Mouse (Mus musculus) ES-Bruce4 (cell line): ENCODE data around the gene Tmf1. TPM values are rescaled to one million over a fixed set of nuclear protein-coding genes. Genes with fewer than 3 reads are reported as not detected.
A peak's percentile ranks its signal among the peaks of the same experiment; 100 is the strongest.

Source experiments
- H3K27ac ChIP-seq: 2 replicates; pipeline ENCODE4 v1.5.1; 2012; ENCODE audit warnings: low read length, inconsistent platforms; ENCODE audit not compliant: insufficient read depth
- H3K27me3 ChIP-seq: 2 replicates; pipeline ENCODE4 v1.6.1; 2012; ENCODE audit warnings: mild to moderate bottlenecking, low read length, inconsistent platforms; ENCODE audit not compliant: control insufficient read depth, poor library complexity, insufficient read depth, severe bottlenecking
- H3K36me3 ChIP-seq: 2 replicates; pipeline ENCODE4 v1.6.1; 2012; ENCODE audit warnings: inconsistent platforms, mild to moderate bottlenecking, low read length, moderate library complexity; ENCODE audit not compliant: control insufficient read depth, poor library complexity, insufficient read depth, severe bottlenecking
- H3K4me1 ChIP-seq: one replicate; pipeline ENCODE4 v1.8.1; 2011; ENCODE audit warnings: low read length; ENCODE audit not compliant: control insufficient read depth, insufficient read depth
- H3K4me3 ChIP-seq: 2 replicates; pipeline ENCODE4 v1.5.1; 2011; ENCODE audit warnings: low read depth, mild to moderate bottlenecking, low read length
- H3K9ac ChIP-seq: 2 replicates; pipeline ENCODE4 v1.6.1; 2012; ENCODE audit warnings: low read depth, mild to moderate bottlenecking, inconsistent platforms; ENCODE audit not compliant: poor library complexity, severe bottlenecking
- H3K9me3 ChIP-seq: replicated peaks from 2 replicates; pipeline ENCODE4 v1.6.1; 2012; ENCODE audit warnings: mild to moderate bottlenecking, low read length, inconsistent platforms; ENCODE audit not compliant: control insufficient read depth, poor library complexity, insufficient read depth, severe bottlenecking
- CTCF ChIP-seq: IDR thresholded peaks from one replicate; pipeline ENCODE4 v1.8.1; 2011; ENCODE audit warnings: low read depth, low read length
- EP300 ChIP-seq: IDR thresholded peaks from 2 replicates; pipeline ENCODE4 v1.6.1; 2011; ENCODE audit warnings: low read depth, low read length; ENCODE audit not compliant: insufficient read depth
- POLR2A ChIP-seq: IDR thresholded peaks from one replicate; pipeline ENCODE4 v1.8.1; 2011; ENCODE audit warnings: low read length; ENCODE audit not compliant: insufficient read depth
- polyA plus RNA-seq: library from polyadenylated mRNA; stranded (reverse); fragments of >200 nt; gene quantifications from 2 replicates; pipeline ENCODE4 v1.2.4, GENCODE M21; 2011; ENCODE audit warnings: low read depth; ENCODE audit not compliant: missing spikeins, insufficient read depth, insufficient read length

Tmf1 gene
- polyA plus RNA-seq, 1 experiment: 52.4 TPM

GRCm38 (mm10) chr6:97106777-97107176, 72.1 kb downstream of the Tmf1 start:
- H3K4me3 ChIP-seq: no peak overlapping the region
- H3K36me3 ChIP-seq: no peaks in the 10 kb centered on the region
- H3K27me3 ChIP-seq: no peaks in the 10 kb centered on the region
- no peak overlapping the region for H3K27ac ChIP-seq
- H3K4me1 ChIP-seq: peaks cover 5% of the 10 kb centered on the region
- H3K9ac ChIP-seq: no peak overlapping the region
- no peaks in the 10 kb centered on the region for H3K9me3 ChIP-seq
- TF ChIP-seq EP300 (no peak), POLR2A (no peak), CTCF (peak; percentile 27)

- no peak overlapping the region for H3K4me3 ChIP-seq
- H3K27me3 ChIP-seq: no peaks in the 10 kb centered on the region
- H3K9ac ChIP-seq: no peak overlapping the region; the same call in 1 of the 2 replicates
- H3K4me1 ChIP-seq: peaks cover 5% of the 10 kb centered on the region
- H3K27ac ChIP-seq: no peak overlapping the region
- H3K9me3 ChIP-seq: no peaks in the 10 kb centered on the region
- TF ChIP-seq CTCF: no peak
- H3K36me3 ChIP-seq: no peaks in the 10 kb centered on the region
Observed at GRCm38 (mm10) chr6:97106106-97106505, 72.8 kb downstream of the Tmf1 start.

GRCm38 (mm10) chr6:97104264-97104852, 74.6 kb downstream of the Tmf1 start:
- H3K4me1 ChIP-seq: peaks cover 7% of the 10 kb centered on the region
- no peaks in the 10 kb centered on the region for H3K27me3 ChIP-seq
- TF ChIP-seq EP300 (peak; percentile 73; the same call in 1 of the 2 replicates), POLR2A (no peak), CTCF (peak; percentile 89)
- H3K36me3 ChIP-seq: no peaks in the 10 kb centered on the region
- no peak overlapping the region for H3K27ac ChIP-seq
- H3K4me3 ChIP-seq: no peak overlapping the region
- H3K9me3 ChIP-seq: no peaks in the 10 kb centered on the region
- no peak overlapping the region for H3K9ac ChIP-seq

Other genes starting within 250 kb of the Tmf1 start
- gene Fam19a4, start 118.7 kb downstream of the Tmf1 start, polyA plus RNA-seq: 0.35 TPM in 1 of 2 replicates, not detected in the other
- gene Eogt, start 29.9 kb downstream of the Tmf1 start, polyA plus RNA-seq: 28.2 and 37.9 TPM in 2 replicates
- gene Uba3, start 26.5 kb upstream of the Tmf1 start, polyA plus RNA-seq: 125 and 136 TPM in 2 replicates
- 51.2 and 58.0 TPM in 2 replicates for gene Arl6ip5, start 31.6 kb upstream of the Tmf1 start, polyA plus RNA-seq
- gene Lmod3, start 73.6 kb upstream of the Tmf1 start, polyA plus RNA-seq: not detected in 2 replicates